Mouse (Mus musculus) hindbrain, embryonic 11.5 days (tissue): ENCODE measurements at regions not wholly inside any gene's neighbourhood (a gene's known extent, or its start where the extent isn't known, plus 50 kb on each side); places are given as distances from the start of the nearest gene placed in this dataset.

Experiments
- ATAC-seq: fragments of 200-750 bp; cut with Nextera tagmentation; 2 replicates; pipeline ENCODE4 v1.8.0; 2017; ENCODE audit warnings: mild to moderate bottlenecking, moderate TSS enrichment, moderate library complexity; ENCODE audit not compliant: low FRiP score
- DNase-seq: peaks from one replicate; pipeline ENCODE4 v3.0.0-alpha.2; 2015; ENCODE audit warnings: low spot score
- H3K27ac ChIP-seq: fragments of 300-500 bp; sonication (generic); 2 replicates; pipeline ENCODE4 v1.5.1; 2014; ENCODE audit warnings: mild to moderate bottlenecking, low read depth, low read length
- H3K27me3 ChIP-seq: fragments of 300-500 bp; sonication (generic); 2 replicates; pipeline ENCODE4 v1.6.1; 2014; ENCODE audit warnings: mild to moderate bottlenecking, low read length, moderate library complexity, mixed read lengths; ENCODE audit not compliant: control insufficient read depth, insufficient read depth
- H3K36me3 ChIP-seq: fragments of 300-500 bp; sonication (generic); 2 replicates; pipeline ENCODE4 v1.6.1; 2014; ENCODE audit warnings: mild to moderate bottlenecking, low read length, moderate library complexity, mixed read lengths; ENCODE audit not compliant: control insufficient read depth, insufficient read depth
- H3K4me1 ChIP-seq: fragments of 300-500 bp; sonication (generic); replicated peaks from 2 replicates; pipeline ENCODE4 v1.6.1; 2014; ENCODE audit warnings: low read length, mixed read lengths; ENCODE audit not compliant: control insufficient read depth, insufficient read depth
- H3K4me2 ChIP-seq: fragments of 300-500 bp; sonication (generic); replicated peaks from 2 replicates; pipeline ENCODE4 v1.6.1; 2014; ENCODE audit warnings: mild to moderate bottlenecking, low read depth, low read length
- H3K4me3 ChIP-seq: fragments of 300-500 bp; sonication (generic); 2 replicates; pipeline ENCODE4 v1.5.1; 2014; ENCODE audit warnings: low read depth, low read length
- H3K9ac ChIP-seq: fragments of 300-500 bp; sonication (generic); 2 replicates; pipeline ENCODE4 v1.6.1; 2014; ENCODE audit warnings: low read depth, low read length
- H3K9me3 ChIP-seq: fragments of 300-500 bp; sonication (generic); 2 replicates; pipeline ENCODE4 v1.6.1; 2016; ENCODE audit warnings: low read length; ENCODE audit not compliant: control insufficient read depth
- WGBS: fragments of 180-500 bp; shearing (Covaris S2); extraction: QIAGEN DNeasy Blood & Tissue Kit; methylation state at CpG from one replicate; pipeline ENCODE4 v1.1.7; 2014; 5-methylcytosine and 5-hydroxymethylcytosine counted together

DNA sequence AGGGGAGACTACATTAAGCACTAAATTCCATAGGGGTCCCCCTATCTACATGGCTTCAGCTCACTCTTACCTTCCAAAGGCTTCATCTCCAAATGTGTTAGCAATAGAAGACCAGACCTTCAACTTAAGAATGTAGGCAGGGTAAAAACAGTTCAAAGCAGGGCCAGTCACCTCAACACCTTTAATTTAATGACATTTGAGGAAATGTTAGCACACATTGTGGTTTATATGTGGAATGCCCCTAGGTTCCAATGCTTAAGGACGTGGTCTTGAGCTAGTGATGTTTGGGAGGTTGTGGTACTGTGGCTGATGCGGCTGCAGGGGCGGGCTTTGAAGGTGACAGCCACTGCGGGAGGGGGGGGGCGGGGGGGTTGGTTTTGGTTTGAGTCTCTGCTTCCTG is 116.9 kb upstream of the Tut7 start:
- H3K4me1 ChIP-seq, result peaks cover 5% of the 10 kb centered on the region; the same call in 1 of the 2 replicates
- no peak overlapping the region for H3K4me3 ChIP-seq
- H3K4me2 ChIP-seq, result no peak overlapping the region
- no peaks in the 10 kb centered on the region for H3K27me3 ChIP-seq
- DNase-seq, result no peak
- H3K9me3 ChIP-seq, result no peaks in the 10 kb centered on the region
- no peak for ATAC-seq
- H3K36me3 ChIP-seq, result no peaks in the 10 kb centered on the region
- no peak overlapping the region for H3K9ac ChIP-seq
- 63% methylated on average over 5 of the region's 5 CpGs for WGBS
- no peak overlapping the region for H3K27ac ChIP-seq

GRCm38 (mm10) chr13:59937147-59937546 is 114.2 kb upstream of the Tut7 start:
- 64% methylated on average over 3 of the region's 3 CpGs for WGBS
- Histone ChIP-seq H3K4me2 (no peak overlapping the region), H3K4me3 (no peak overlapping the region), H3K9me3 (no peaks in the 10 kb centered on the region), H3K36me3 (no peaks in the 10 kb centered on the region), H3K9ac (no peak overlapping the region), H3K27me3 (no peaks in the 10 kb centered on the region), H3K27ac (no peak overlapping the region), H3K4me1 (peaks cover 5% of the 10 kb centered on the region; the same call in 1 of the 2 replicates)
- DNase-seq, result no peak
- no peak for ATAC-seq

GRCm38 (mm10) chr13:59934556-59934955 is 111.6 kb upstream of the Tut7 start:
- H3K4me2 ChIP-seq, result no peak overlapping the region
- ATAC-seq (no peak), DNase-seq (no peak)
- no peaks in the 10 kb centered on the region for H3K27me3 ChIP-seq
- no peaks in the 10 kb centered on the region for H3K4me1 ChIP-seq
- H3K9ac ChIP-seq, result no peak overlapping the region
- 67% methylated on average over 1 of the region's 1 CpGs for WGBS
- H3K4me3 ChIP-seq, result no peak overlapping the region
- no peaks in the 10 kb centered on the region for H3K36me3 ChIP-seq
- no peaks in the 10 kb centered on the region for H3K9me3 ChIP-seq
- no peak overlapping the region for H3K27ac ChIP-seq

GRCm38 (mm10) chr13:59934093-59934492 is 111.1 kb upstream of the Tut7 start:
- H3K9ac ChIP-seq, result no peak overlapping the region
- no peak for DNase-seq

GRCm38 (mm10) chr13:59927379-59928111 is 104.6 kb upstream of the Tut7 start:
- no peaks in the 10 kb centered on the region for H3K27me3 ChIP-seq
- peaks cover 2% of the 10 kb centered on the region for H3K4me1 ChIP-seq
- ATAC-seq (peak; percentile 88), DNase-seq (peak; percentile 52)
- no peaks in the 10 kb centered on the region for H3K9me3 ChIP-seq
- H3K4me2 ChIP-seq, result no peak overlapping the region
- 38% methylated on average over 12 of the region's 12 CpGs for WGBS
- H3K36me3 ChIP-seq, result no peaks in the 10 kb centered on the region
- H3K4me3 ChIP-seq, result no peak overlapping the region
- H3K9ac ChIP-seq, result no peak overlapping the region
- peak overlapping the region; percentile 45; the same call in 1 of the 2 replicates for H3K27ac ChIP-seq

More at GRCm38 (mm10) chr13:59934093-59934492, 111.1 kb upstream of the Tut7 start:
- Histone ChIP-seq H3K9me3 (no peaks in the 10 kb centered on the region), H3K36me3 (no peaks in the 10 kb centered on the region), H3K4me2 (no peak overlapping the region), H3K4me3 (no peak overlapping the region), H3K4me1 (no peaks in the 10 kb centered on the region), H3K27ac (no peak overlapping the region), H3K27me3 (no peaks in the 10 kb centered on the region)
- ATAC-seq, result no peak
- 75% methylated on average over 1 of the region's 1 CpGs for WGBS

DNA sequence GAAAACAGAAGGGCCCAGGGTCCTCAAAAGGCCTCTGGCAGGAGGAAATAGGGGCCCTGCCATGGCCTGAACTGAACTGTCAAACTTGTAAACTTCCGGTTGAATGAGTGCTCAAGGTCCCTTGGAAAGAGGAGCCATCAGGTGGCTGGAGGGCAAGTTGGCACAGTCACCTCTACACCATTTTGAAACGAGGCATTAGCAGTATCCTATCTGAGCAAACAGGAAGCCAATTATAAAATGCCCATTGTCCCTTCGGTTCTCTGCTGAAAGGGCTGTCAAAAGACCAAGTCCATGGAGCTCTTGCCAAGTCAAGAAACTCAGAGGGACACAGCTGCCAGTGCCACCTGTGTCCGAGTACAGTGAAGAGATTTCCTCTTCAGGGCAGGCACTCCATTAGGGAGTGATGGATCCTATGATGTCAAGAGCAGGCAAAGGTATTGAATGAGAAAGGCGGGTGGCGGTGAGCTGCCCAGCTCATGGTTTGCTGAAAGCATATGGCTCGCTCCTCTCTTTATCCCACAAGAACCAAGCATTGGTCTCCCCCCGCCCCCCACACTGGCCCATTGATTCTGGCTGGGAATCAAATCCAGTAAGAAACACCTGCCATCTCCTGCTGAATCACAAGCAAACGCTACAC is 103.0 kb upstream of the Tut7 start:
- DNase-seq, result no peak
- Histone ChIP-seq H3K36me3 (no peaks in the 10 kb centered on the region), H3K27ac (no peak overlapping the region), H3K9me3 (no peaks in the 10 kb centered on the region), H3K4me1 (peaks cover 2% of the 10 kb centered on the region), H3K27me3 (no peaks in the 10 kb centered on the region), H3K4me2 (no peak overlapping the region), H3K4me3 (no peak overlapping the region), H3K9ac (no peak overlapping the region)
- WGBS, result 75% methylated on average over 9 of the region's 9 CpGs
- no peak for ATAC-seq

- no peaks in the 10 kb centered on the region for H3K27me3 ChIP-seq
- no peak for ATAC-seq
- H3K9me3 ChIP-seq, result no peaks in the 10 kb centered on the region
- no peak overlapping the region for H3K9ac ChIP-seq
- no peak overlapping the region for H3K27ac ChIP-seq
- no peak overlapping the region for H3K4me3 ChIP-seq
- H3K4me1 ChIP-seq, result no peaks in the 10 kb centered on the region
- no peaks in the 10 kb centered on the region for H3K36me3 ChIP-seq
- no peak overlapping the region for H3K4me2 ChIP-seq
- WGBS, result 87% methylated on average over 5 of the region's 5 CpGs
- DNase-seq, result no peak
Observed at GRCm38 (mm10) chr13:59917185-59917584, 94.2 kb upstream of the Tut7 start.

GRCm38 (mm10) chr13:59916166-59917044 is 93.5 kb upstream of the Tut7 start:
- H3K4me3 ChIP-seq, result no peak overlapping the region
- H3K36me3 ChIP-seq, result no peaks in the 10 kb centered on the region
- DNase-seq (no peak), ATAC-seq (no peak)
- no peaks in the 10 kb centered on the region for H3K9me3 ChIP-seq
- H3K4me2 ChIP-seq, result no peak overlapping the region
- WGBS, result 68% methylated on average over 22 of the region's 22 CpGs
- no peaks in the 10 kb centered on the region for H3K4me1 ChIP-seq
- no peaks in the 10 kb centered on the region for H3K27me3 ChIP-seq
- H3K27ac ChIP-seq, result no peak overlapping the region
- no peak overlapping the region for H3K9ac ChIP-seq
